Mouse (Mus musculus) embryonic facial prominence, embryonic 10.5 days (tissue): ENCODE data around the gene Rspry1. TPM values are rescaled to one million over a fixed set of nuclear protein-coding genes. Genes with fewer than 3 reads are reported as not detected.

Experiments used
- polyA plus RNA-seq: library from polyadenylated mRNA; unstranded; fragments of >200 nt; fragmentation: Nextera tagmentation; extraction: Ambion mirVana; gene quantifications from 2 replicates; pipeline ENCODE4 v1.2.1, GENCODE M21; 2016

The Rspry1 gene
- polyA plus RNA-seq, 1 experiment from 2014 or later, result 47.1 TPM

Other genes with a start within 250 kb of the Rspry1 start
- gene Herpud1, start 215.5 kb upstream of the Rspry1 start, polyA plus RNA-seq, result 53.2 and 58.8 TPM in 2 replicates
- gene Nlrc5, start 167.6 kb upstream of the Rspry1 start, polyA plus RNA-seq, result 0.06 TPM in 1 of 2 replicates, not detected in the other
- gene Cpne2, start 68.9 kb upstream of the Rspry1 start, polyA plus RNA-seq, result 9.1 and 9.9 TPM in 2 replicates
- 82.6 and 93.1 TPM in 2 replicates for gene Fam192a, start 60 bp downstream of the Rspry1 start, polyA plus RNA-seq
- gene Arl2bp, start 64.7 kb downstream of the Rspry1 start, polyA plus RNA-seq, result 179 and 184 TPM in 2 replicates
- 0.27 and 0.34 TPM in 2 replicates for gene Pllp, start 94.3 kb downstream of the Rspry1 start, polyA plus RNA-seq
- gene Ccl22, start 143.7 kb downstream of the Rspry1 start, polyA plus RNA-seq, result not detected in 2 replicates
- 4.5 and 5.5 TPM in 2 replicates for gene Cx3cl1, start 170.1 kb downstream of the Rspry1 start, polyA plus RNA-seq
- gene Ccl17, start 208.5 kb downstream of the Rspry1 start, polyA plus RNA-seq, result not detected in 2 replicates
- 48.1 and 49.6 TPM in 2 replicates for gene Coq9, start 236.4 kb downstream of the Rspry1 start, polyA plus RNA-seq
- 193 and 200 TPM in 2 replicates for gene Ciapin1, start 236.4 kb downstream of the Rspry1 start, polyA plus RNA-seq